Mouse (Mus musculus): ENCODE data around the gene Ccr7.
A peak's percentile ranks its signal among the peaks of the same experiment; 100 is the strongest.

Gene Ccr7

GRCm38 (mm10) chr11:99117907-99118306 lies 37.0 kb downstream of the Ccr7 start:
- no peak for DNase-seq (ENCODE audit: low read depth)

DNA sequence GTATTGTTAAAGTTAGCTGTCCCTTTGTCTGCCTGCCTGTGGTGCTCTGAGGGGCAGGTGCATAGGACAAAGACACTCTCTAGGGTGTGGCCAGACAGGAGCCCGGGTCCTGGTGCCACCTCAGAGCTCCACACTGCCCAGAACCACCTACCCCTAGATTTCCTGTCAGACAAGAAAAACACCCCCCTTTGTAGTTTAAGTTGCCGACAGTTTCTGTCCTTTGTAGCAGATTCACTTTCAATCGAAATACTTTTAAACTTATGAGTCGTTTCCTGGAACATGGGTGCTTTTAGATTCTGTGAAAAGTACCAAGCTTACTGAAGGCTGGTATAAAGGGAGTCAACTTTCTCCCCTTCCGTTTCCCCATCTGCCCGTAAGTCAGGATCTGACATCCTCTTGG lies 38.9 kb downstream of the Ccr7 start:
- DNase-seq (ENCODE audit: low read depth): peak; percentile 80

- DNase-seq (ENCODE audit: low read depth): no peak
These were observed 41.8 kb downstream of the Ccr7 start for GRCm38 (mm10) chr11:99113111-99113510.

DNA sequence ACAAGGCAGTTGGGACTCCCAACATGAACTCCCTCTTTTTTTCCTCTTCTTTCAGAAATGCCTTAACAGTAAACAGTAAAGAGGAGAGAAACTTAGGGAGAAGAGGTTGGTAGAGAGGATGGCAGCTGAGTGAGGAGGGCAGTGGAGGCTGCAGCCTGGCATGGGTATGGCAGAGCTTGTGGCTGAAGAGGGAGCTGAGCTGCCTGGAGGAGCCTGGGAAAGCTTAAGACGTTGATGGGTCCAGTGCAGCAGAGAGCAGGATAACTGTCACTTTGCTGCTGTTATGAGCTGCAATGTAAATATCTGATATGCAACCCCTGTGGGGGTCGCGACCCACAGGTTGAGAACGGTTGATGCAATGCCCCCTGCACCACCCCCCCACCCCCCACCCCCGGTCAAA lies 42.2 kb downstream of the Ccr7 start:
- DNase-seq (ENCODE audit: low read depth): no peak

DNA sequence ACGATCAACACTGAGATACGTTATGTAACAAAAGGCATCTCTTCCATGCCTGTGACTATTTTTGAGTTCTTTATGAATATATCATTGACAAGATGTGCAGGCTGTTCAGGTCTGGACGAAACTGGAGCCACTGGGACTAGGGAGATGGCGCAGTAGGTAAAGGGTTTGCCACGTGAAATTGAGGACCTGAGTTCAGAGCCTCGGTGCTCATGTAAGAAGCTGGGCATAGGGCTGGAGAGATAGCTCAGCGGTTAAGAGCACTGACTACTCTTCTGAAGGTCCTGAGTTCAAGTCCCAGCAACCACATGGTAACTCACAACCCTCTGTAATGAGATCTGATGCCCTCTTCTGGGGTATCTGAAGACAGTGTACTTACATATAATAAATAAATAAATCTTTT lies 43.2 kb downstream of the Ccr7 start:
- no peak for DNase-seq (ENCODE audit: low read depth)

- DNase-seq (ENCODE audit: low read depth): peak; percentile 79
These were observed 43.7 kb downstream of the Ccr7 start for GRCm38 (mm10) chr11:99111155-99111554.

- peak; percentile 74 for DNase-seq (ENCODE audit: low read depth)
These were observed 44.3 kb downstream of the Ccr7 start for GRCm38 (mm10) chr11:99110370-99111110.

- no peak for DNase-seq (ENCODE audit: low read depth)
These were observed 46.6 kb downstream of the Ccr7 start for GRCm38 (mm10) chr11:99108296-99108695.

GRCm38 (mm10) chr11:99105981-99106726 lies 48.7 kb downstream of the Ccr7 start:
- no peak for DNase-seq (ENCODE audit: low read depth)

GRCm38 (mm10) chr11:99104609-99105410 lies 50.1 kb downstream of the Ccr7 start:
- DNase-seq (ENCODE audit: low read depth): peak; percentile 88

- no peak for DNase-seq (ENCODE audit: low read depth)
These were observed 52.2 kb downstream of the Ccr7 start for GRCm38 (mm10) chr11:99102575-99103270.

GRCm38 (mm10) chr11:99101693-99102092 lies 53.2 kb downstream of the Ccr7 start:
- no peak for DNase-seq (ENCODE audit: low read depth)

DNA sequence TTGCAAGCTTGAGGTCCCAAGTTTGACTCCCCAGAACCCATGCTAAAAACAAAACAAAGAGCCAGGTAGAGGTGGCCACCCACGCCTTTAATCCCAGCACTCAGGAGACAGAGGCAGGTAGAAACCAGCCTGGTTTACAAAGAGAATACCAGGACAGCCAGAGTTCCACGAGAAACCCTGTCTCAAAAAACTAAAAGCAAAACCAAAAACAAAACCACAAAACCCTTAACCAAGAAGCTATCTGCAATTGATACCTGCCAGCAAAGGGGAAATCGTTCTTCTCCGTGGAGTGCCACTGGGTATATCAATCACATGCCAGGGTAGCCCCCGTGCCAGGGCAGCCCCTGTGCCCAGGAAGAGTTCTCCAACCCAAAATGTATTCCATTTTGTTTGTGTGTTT lies 54.7 kb downstream of the Ccr7 start:
- DNase-seq (ENCODE audit: low read depth): peak; percentile 55

DNA sequence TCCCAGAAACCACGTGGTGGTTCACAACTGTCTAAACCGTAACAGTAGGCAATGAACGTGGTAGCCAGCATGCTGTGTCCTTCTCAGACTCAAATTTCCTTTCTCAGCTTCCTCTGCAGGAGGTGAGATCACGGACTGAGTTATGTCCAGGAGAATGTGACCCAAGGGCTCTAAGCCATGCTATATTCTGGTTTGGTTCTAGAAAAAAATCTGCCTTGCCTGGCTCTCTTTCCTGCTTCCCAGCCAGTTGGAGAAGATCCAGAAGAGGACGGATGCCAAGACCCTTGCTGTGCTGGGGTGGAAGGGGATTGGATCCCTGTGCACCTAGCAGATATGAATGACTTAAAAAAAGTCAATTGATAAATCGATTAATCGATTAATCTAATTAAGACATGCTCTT lies 55.4 kb downstream of the Ccr7 start:
- no peak for DNase-seq (ENCODE audit: low read depth)

- DNase-seq (ENCODE audit: low read depth): no peak
These were observed 56.0 kb downstream of the Ccr7 start for GRCm38 (mm10) chr11:99098924-99099323.

DNA sequence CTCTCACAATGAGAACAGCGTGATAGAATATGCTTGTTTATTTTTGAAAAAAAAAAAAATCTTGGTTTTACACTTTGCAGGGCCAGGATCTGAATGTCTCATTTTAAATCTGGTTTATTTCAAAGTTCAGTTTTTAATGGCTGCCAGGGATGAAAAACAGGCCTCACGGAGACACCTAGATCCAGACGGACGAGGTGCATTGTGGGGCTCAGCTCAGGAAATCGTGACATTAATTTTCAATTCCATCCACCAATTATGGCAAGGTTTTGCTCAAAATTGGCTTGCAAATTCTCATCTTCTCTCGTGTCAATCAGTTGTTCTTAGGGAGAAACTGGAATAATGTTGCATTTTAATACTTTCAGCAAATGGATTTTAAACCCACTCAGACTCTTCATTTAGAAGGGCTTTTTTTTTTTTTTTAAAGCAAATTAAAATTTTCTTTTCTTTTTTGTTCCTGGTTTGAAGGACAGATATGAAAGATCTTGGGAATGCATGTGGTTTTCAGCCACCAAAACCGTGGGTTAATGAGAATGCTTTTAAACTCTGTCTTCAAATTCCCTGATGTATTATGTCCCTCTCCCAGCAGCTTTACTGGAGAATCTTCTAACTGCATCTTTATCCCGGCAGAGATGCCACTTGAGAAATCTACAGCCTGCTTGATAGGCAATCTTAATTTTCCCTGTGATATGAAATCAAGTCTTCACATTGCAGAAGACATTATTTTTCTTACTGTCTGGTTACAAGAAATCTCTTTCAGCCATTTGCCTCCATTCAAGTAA lies 57.7 kb downstream of the Ccr7 start:
- no peak for DNase-seq (ENCODE audit: low read depth)

- no peak for DNase-seq (ENCODE audit: low read depth)
These were observed 58.5 kb downstream of the Ccr7 start for GRCm38 (mm10) chr11:99096417-99096816.

DNA sequence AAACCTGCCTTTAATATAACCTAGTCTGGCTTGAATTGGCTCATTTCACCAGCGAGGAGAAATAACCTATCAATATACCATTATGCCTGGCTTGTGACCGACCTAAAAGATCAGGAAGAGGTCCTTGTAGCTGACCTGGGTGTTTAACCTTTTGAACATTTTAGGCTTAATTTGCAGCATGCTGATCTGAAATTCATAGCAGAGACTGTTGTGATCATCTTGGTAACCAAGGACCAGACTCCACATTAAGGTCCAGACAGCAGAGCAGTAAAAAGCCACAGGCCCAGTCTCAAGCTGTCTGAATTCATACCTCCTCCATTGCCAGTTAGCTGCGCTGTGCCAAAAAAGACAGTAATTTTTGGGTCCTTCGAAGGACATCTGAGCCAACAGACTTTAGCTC lies 59.1 kb downstream of the Ccr7 start:
- DNase-seq (ENCODE audit: low read depth): no peak

DNA sequence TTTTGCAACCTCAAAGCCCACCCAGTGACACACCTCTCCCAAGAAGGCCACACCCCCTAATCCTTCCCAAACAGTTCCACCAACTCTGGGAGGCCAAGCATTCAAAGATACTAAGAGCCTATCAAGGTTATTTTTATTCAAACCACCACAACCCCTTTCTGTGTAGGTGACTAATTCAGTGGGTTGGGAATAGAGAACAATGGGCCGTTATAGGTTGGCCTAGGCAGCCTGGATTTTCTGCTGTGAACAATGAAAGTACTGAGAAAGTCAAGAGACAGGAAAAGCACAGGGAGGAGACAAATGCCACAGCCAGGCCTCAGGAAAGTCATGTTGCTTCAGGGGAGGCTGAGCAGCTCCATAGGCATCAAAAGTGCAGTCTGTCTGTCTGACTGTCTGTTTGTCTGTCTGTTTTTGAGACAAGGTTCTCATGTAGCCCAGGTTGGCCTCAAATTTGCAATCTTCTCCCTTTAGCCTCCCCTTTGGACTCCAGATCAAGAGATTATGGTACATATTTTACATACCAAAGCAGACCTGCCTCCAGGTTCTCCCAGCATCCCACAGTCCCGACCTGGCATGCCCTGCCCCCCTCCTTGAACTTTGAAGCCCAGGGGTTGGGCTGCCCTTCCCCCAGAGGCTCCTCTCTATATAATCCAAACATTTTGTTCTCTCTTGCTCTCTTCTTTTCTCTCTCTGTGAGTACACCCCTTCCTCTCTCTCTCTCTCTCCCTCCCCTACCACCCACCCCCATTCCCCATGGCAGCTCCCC lies 59.8 kb downstream of the Ccr7 start:
- no peak for DNase-seq (ENCODE audit: low read depth)
